Mouse (Mus musculus) adrenal gland, adult 10 weeks (tissue): ENCODE data around the gene Rbmx2. TPM values are rescaled to one million over a fixed set of nuclear protein-coding genes. Genes with fewer than 3 reads are reported as not detected.

Experiments used
- polyA plus RNA-seq: library from polyadenylated mRNA; stranded (reverse); fragments of 350-450 nt; fragmentation: Illumina TruSeq; extraction: RNeasy Lipid Tissue Mini Kit (QIAGEN cat#74804); gene quantifications from one replicate; pipeline ENCODE4 v1.2.3, GENCODE M21; 2014; ENCODE audit warnings: low read depth, low replicate concordance

The Rbmx2 gene
- 7.3 TPM for polyA plus RNA-seq

DNA sequence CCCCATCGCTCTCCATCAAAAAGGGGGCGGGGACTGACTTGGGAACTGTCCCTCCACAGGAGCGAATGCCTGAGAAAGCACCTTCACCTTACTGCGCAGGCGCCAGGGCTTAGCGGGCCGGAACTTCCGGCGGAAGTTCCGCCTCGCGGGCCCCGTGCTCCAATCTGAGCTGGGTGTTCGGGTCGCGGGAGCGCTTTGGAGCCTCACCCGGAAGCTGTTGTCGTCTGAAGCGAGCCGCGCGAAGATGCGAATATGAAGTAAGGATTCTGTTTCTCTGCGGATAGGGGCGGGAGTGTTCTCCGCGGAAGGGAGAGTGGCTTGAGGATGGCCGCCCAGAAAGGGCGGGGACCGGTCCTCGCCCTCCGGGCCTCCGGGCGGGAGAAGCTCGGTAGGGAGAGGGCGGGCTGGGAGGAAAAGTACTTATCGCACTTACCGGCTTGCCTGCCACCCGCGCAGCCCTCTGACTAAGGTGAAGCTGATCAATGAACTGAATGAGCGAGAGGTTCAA lies at the start of gene Rbmx2:
Rbmx2 (plus strand) TSS at position 141 of the 508 bp plus-strand sequence.

DNA sequence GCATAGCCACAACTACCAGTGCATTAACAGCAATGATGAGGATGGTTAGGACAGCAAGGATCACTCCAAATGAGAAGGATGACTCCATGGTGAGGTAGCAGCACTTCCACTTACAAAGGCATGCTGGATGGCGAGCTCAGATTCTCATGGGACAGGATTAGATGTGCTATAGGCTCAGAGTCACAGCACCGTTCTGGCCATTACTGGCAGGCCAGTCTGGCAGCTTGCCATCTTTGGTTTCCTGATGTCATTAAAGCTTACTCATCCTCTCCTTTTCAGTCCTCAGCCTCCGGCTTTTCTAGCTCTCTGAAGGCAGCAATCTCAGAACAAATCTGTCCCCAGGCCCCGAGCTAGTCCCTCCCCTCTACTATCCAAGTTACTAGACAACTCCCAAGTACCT lies 20.6 kb upstream of the Rbmx2 start, which contains the start of gene Gpr119:
Gpr119 (minus strand) TSS at position 308 of the 400 bp plus-strand sequence.

Other genes starting within 250 kb of the Rbmx2 start
- gene Elf4, start 231.9 kb upstream of the Rbmx2 start, polyA plus RNA-seq = 8.5 TPM
- gene Aifm1, start 181.4 kb upstream of the Rbmx2 start, polyA plus RNA-seq = 316 TPM
- 10.6 TPM for gene Rab33a, start 175.7 kb upstream of the Rbmx2 start, polyA plus RNA-seq
- 24.8 TPM for gene Zfp280c, start 100.5 kb upstream of the Rbmx2 start, polyA plus RNA-seq
- gene Slc25a14, start 71.6 kb upstream of the Rbmx2 start, polyA plus RNA-seq = 35.0 TPM
- gene Gpr119, start 20.5 kb upstream of the Rbmx2 start, polyA plus RNA-seq = not detected
- gene Gm595, start 182.7 kb downstream of the Rbmx2 start, polyA plus RNA-seq = not detected